Mouse (Mus musculus) frontal cortex, adult 2 months (tissue): Measurements from ENCODE around the gene Madcam1. TPM values are rescaled to one million over a fixed set of nuclear protein-coding genes. Genes with fewer than 3 reads are reported as not detected.
"Not testable (repeated sequence)": the region's sequence is repeated elsewhere in the genome, so short reads cannot be mapped to it uniquely, and the experiment has no call there.

Experiments used
- DNase-seq, 2 experiments: peaks; one replicate each; pipeline ENCODE4 v3.0.0; 2022; ENCODE audit warnings: low spot score in 1 of 2; ENCODE audit errors: extremely low spot score in 1 of 2
- polyA plus RNA-seq: library from polyadenylated mRNA; depleted of rRNA; stranded (reverse); fragments of >200 nt; gene quantifications from 2 replicates; pipeline ENCODE4 v1.2.3, GENCODE M21; 2012

Madcam1 gene
- polyA plus RNA-seq, 1 experiment, result not detected

DNA sequence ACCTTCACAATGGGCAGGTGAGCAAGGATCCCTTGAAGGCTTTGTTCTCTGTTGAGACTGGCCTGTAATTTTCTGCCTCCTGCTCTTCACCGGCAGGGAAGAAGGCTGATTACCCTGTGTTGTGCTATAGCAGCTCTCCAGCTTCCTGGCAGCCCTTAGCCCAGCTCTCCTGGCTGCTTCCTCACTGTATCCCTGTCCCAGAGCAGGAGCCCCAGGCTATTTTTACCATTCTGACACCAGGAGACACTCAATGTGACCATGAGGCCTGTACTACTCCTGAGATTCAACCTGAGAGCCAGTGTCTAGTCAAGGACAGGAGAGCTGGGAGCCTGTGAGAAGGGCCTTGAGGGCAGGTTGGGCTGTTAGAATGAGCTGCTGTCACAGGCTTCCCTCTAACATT, 22.3 kb downstream of the Madcam1 start:
- DNase-seq, result no peak

DNA sequence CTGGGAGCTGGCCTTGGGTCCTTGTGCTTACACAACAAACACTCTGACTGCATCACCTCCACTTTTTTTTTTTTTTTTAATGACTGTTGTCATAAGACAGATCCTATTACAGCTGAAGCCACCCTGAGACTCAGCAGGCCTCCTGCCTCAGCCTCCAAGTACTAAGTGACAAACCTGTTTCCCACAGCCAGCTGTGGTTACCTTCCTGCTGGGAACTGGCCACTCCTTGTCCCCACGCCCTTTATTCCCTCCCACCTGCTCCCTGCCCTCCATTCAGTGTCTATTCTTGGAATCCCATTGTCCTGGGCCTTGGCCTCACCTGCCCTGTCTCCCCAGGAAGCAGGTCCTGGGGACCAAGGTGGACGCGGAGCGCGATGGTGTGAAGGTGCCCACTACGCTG, 23.2 kb downstream of the Madcam1 start:
- DNase-seq, result no peak

DNA sequence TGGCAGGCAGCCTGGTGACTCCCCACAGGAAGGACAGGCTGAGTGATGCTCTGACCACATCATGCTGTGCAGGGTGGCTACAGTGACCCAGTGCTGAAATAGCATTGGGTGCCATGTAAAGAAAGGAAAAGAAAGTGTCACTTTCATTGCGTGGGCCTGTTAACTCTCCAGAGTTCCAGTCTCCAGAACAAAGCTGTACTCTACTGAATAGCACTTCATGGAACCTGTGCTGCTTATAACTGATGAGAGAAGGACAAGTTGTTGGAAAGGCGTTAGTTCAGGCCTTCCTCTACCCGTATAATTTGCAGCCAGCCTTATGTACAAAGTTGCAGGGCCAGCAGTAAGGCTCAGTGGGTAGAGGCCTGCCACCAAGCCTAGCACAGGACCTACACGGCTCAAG, 24.4 kb downstream of the Madcam1 start, which contains the start of gene Gzmm:
Gene Gzmm (plus strand): TSS at position 301 of the 400 bp plus-strand sequence.
- no peak for DNase-seq

DNA sequence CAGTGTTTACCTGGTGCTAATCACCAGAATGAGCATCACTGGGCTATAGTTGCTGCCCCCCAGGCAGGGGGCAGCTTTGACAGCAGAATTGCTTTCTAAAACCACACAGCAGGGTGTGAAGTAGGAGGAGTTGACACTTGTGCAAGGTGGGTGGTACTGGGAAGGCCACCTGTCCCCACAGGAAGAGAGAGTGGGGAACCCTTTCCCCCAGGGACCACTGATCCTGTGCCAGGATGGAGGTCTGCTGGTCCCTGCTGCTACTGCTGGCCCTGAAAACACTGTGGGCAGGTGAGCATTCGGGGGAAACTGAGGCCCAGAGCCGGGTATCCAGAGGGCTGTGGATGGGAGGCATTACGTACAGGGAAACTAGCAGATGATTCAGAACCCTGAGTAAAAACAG, 24.8 kb downstream of the Madcam1 start:
- no peak for DNase-seq

DNA sequence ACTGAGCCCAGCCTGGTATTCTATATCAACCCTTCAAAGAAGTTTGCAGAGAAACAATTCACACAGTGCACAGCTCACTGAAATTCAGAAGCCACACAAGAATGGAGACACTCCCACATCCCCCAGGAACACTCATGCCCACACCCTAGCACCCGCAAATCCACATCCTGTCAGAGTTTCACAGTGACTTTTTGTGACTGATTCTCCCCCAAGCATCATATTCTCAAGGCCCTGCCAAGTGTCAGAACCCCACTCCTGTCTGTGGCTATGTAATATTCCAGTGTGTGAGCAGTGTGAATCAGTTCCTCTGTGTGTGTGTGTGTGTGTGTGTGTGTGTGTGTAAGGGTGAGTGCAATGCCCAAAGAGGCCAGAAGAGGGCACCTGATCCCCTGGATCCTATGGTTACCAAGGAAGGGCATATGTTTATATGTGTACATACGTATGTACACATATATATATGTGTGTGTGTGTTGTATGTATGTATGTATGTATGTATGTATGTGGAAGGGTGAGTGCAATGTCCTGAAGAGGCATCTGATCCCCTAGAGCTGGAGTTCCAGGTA, 27.7 kb downstream of the Madcam1 start:
- no peak for DNase-seq

GRCm38 (mm10) chr10:79693580-79694378, 29.4 kb downstream of the Madcam1 start:
- no peak for DNase-seq

- DNase-seq, result no peak
Observed at GRCm38 (mm10) chr10:79694379-79694655, 30.0 kb downstream of the Madcam1 start.

GRCm38 (mm10) chr10:79695231-79696128, 31.1 kb downstream of the Madcam1 start:
- DNase-seq, result peak in 1 of 2 experiments; percentile 76

- no peak for DNase-seq
Observed at GRCm38 (mm10) chr10:79696129-79696651, 31.8 kb downstream of the Madcam1 start.

DNA sequence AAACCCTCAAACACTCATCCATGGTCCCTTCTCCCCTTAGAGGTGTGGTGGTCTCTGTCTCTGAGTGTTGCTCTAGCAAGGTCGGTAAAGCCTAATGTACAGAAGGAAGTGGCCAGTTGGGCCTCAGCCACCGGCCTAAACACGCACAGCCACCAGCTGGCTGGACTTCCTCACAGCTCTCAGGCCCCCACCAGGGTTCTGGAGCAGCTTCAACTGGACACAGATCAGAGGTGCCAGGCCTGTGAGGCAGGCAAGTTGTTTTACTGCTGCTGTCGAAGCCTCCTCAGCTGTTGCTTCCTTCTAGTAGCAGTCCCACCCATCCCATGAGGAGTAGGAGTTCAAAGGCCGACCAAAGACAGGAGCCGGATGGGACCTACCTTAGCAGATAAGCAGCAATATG, 33.6 kb downstream of the Madcam1 start:
- no peak for DNase-seq

DNA sequence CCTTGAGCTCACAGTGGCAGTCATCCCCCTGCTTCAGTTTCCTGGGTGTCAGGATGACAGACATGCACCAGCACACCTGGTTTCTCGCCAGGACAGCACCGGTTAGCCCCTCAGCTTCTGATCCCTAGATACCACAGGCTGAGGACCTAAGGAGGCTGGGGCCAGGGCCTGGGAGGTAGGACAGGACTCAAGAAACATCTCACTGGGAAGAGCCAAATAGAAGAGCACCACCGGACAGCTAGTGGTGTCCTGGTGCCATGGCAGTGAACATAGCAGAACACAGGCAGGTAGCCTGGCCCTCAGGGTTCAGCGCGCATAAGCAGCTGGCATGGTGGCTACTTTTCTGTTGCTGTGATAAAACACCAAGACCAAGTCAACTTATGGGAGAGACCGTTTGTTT, 34.1 kb downstream of the Madcam1 start:
- no peak for DNase-seq

- DNase-seq, result no peak
Observed at GRCm38 (mm10) chr10:79700676-79701075, 36.3 kb downstream of the Madcam1 start.

GRCm38 (mm10) chr10:79701443-79702129, 37.2 kb downstream of the Madcam1 start:
- DNase-seq, result no peak

DNA sequence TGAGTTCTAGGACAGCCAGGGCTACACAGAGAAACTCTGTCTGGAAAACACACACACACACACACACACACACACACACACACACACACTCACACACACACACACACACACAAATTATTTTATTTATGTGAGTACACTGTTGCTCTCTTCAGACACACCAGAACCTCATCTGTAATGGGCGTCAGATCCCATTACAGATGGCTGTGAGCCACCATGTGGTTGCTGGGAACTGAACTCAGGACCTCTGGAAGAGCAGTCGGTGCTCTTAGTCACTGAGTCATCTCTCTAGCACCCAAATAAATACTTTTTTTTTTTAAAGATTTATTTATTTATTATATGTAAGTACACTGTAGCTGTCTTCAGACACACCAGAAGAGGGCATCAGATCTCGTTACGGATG, 38.6 kb downstream of the Madcam1 start:
- DNase-seq, result not testable (repeated sequence)

GRCm38 (mm10) chr10:79703541-79703940, 39.2 kb downstream of the Madcam1 start:
- DNase-seq, result no peak

- DNase-seq, result peak; percentile 97 to 99
Observed at GRCm38 (mm10) chr10:79704065-79704969, 40.0 kb downstream of the Madcam1 start, which contains the start of gene Bsg. Bsg (plus strand) TSS chr10:79704491.

GRCm38 (mm10) chr10:79704970-79705360, 40.6 kb downstream of the Madcam1 start:
- no peak for DNase-seq

- DNase-seq, result no peak
Observed at GRCm38 (mm10) chr10:79705951-79706350, 41.6 kb downstream of the Madcam1 start.

DNA sequence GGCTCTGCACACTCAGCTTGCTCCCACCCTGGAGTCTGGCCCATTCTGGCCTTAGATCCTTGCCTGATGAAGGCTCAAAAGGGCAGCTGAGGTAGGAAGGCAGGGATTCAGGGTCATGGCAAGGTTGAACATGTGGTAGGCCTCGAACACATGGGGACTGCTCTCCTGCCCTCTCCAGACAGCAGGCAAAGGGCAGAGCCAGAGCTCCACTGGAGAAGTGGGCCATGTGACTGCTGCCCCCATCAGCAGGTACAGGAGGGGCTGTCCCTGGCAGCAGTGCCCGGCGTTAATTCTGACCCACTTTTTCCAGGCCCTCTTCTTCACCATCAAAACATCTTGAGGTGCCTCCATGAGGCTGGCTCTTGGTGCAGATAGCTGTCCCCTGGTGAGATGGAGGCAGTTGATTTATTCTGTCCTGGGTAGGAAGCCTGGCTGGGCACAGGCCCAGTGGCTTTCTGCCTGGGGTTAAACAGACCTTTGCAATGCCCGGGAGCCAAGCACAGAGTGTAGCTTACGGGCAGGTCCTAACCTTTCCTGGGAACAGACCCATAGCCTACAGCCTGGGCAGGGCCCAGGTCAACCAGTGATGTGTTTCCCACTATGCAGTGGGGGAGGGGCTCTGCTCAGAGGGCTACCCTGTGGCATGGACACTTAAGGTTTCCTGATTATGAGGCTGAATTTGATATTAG, 42.2 kb downstream of the Madcam1 start:
- DNase-seq, result no peak
